Mouse (Mus musculus): ENCODE data around the gene Olfr740. TPM values are rescaled to one million over a fixed set of nuclear protein-coding genes. Genes with fewer than 3 reads are reported as not detected.

Gene Olfr740
- total RNA-seq (2015), result not detected in 2 replicates
- total RNA-seq (2017), result not detected in 2 replicates

GRCm38 (mm10) chr14:50445245-50445644, at the start of gene Olfr740:
Olfr740 (plus strand) TSS chr14:50445545.
- no peak for ATAC-seq (replicated peaks; ENCODE audit: poor library complexity)

- ATAC-seq (replicated peaks; ENCODE audit: poor library complexity), result no peak
These were observed 38.1 kb upstream of the Olfr740 start, which contains the start of gene Olfr738 for GRCm38 (mm10) chr14:50407268-50407667. Olfr738 (plus strand) TSS chr14:50407568.

- ATAC-seq (replicated peaks; ENCODE audit: poor library complexity), result no peak
These were observed 27.0 kb upstream of the Olfr740 start, which contains the start of gene Olfr739 for GRCm38 (mm10) chr14:50418326-50418725. Olfr739 (plus strand) TSS chr14:50418626.

GRCm38 (mm10) chr14:50472438-50472837, 27.1 kb downstream of the Olfr740 start, which contains the start of gene Olfr741:
Olfr741 (plus strand) TSS chr14:50472738.
- no peak for ATAC-seq (replicated peaks; ENCODE audit: poor library complexity)

- ATAC-seq (replicated peaks; ENCODE audit: poor library complexity), result no peak
These were observed 33.1 kb downstream of the Olfr740 start for GRCm38 (mm10) chr14:50478406-50478805.

- ATAC-seq (replicated peaks; ENCODE audit: poor library complexity), result no peak
These were observed 58.0 kb downstream of the Olfr740 start, which contains the start of gene Olfr742 for GRCm38 (mm10) chr14:50503300-50503699. Olfr742 (plus strand) TSS chr14:50503600.

Other genes with a start within 250 kb of the Olfr740 start
- gene Olfr731, start 203.7 kb upstream of the Olfr740 start, total RNA-seq (2015), result not detected in 2 replicates
- gene Olfr731, start 203.7 kb upstream of the Olfr740 start, total RNA-seq (2017), result not detected in 2 replicates
- gene Olfr732, start 161.3 kb upstream of the Olfr740 start, total RNA-seq (2015), result not detected in 2 replicates
- gene Olfr732, start 161.3 kb upstream of the Olfr740 start, total RNA-seq (2017), result not detected in 2 replicates
- not detected in 2 replicates for gene Olfr733, start 144.0 kb upstream of the Olfr740 start, total RNA-seq (2015)
- gene Olfr733, start 144.0 kb upstream of the Olfr740 start, total RNA-seq (2017), result not detected in 2 replicates
- gene Olfr734, start 118.8 kb upstream of the Olfr740 start, total RNA-seq (2015), result not detected in 2 replicates
- gene Olfr734, start 118.8 kb upstream of the Olfr740 start, total RNA-seq (2017), result not detected in 2 replicates
- gene Olfr735, start 96.7 kb upstream of the Olfr740 start, total RNA-seq (2015), result not detected in 2 replicates
- gene Olfr735, start 96.7 kb upstream of the Olfr740 start, total RNA-seq (2017), result not detected in 2 replicates
- 0.12 TPM in 1 of 2 replicates, not detected in the other for gene Tlr11, start 87.6 kb upstream of the Olfr740 start, total RNA-seq (2015)
- gene Tlr11, start 87.6 kb upstream of the Olfr740 start, total RNA-seq (2017), result not detected in 2 replicates
- gene Olfr736, start 64.4 kb upstream of the Olfr740 start, total RNA-seq (2015), result not detected in 2 replicates
- gene Olfr736, start 64.4 kb upstream of the Olfr740 start, total RNA-seq (2017), result not detected in 2 replicates
- not detected in 2 replicates for gene Olfr738, start 38.0 kb upstream of the Olfr740 start, total RNA-seq (2015)
- gene Olfr738, start 38.0 kb upstream of the Olfr740 start, total RNA-seq (2017), result not detected in 2 replicates
- gene Olfr739, start 26.9 kb upstream of the Olfr740 start, total RNA-seq (2015), result not detected in 2 replicates
- not detected in 2 replicates for gene Olfr739, start 26.9 kb upstream of the Olfr740 start, total RNA-seq (2017)
- gene Olfr741, start 27.2 kb downstream of the Olfr740 start, total RNA-seq (2015), result not detected in 2 replicates
- not detected in 2 replicates for gene Olfr741, start 27.2 kb downstream of the Olfr740 start, total RNA-seq (2017)
- gene Olfr742, start 58.1 kb downstream of the Olfr740 start, total RNA-seq (2015), result not detected in 2 replicates
- gene Olfr742, start 58.1 kb downstream of the Olfr740 start, total RNA-seq (2017), result not detected in 2 replicates
- gene Olfr743, start 76.3 kb downstream of the Olfr740 start, total RNA-seq (2015), result not detected in 2 replicates
- gene Olfr743, start 76.3 kb downstream of the Olfr740 start, total RNA-seq (2017), result not detected in 2 replicates
- gene Olfr744, start 169.3 kb downstream of the Olfr740 start, total RNA-seq (2015), result not detected in 2 replicates
- not detected in 2 replicates for gene Olfr744, start 169.3 kb downstream of the Olfr740 start, total RNA-seq (2017)
- gene Olfr745, start 193.8 kb downstream of the Olfr740 start, total RNA-seq (2015), result not detected in 2 replicates
- not detected in 2 replicates for gene Olfr745, start 193.8 kb downstream of the Olfr740 start, total RNA-seq (2017)
- not detected in 2 replicates for gene Olfr746, start 201.5 kb downstream of the Olfr740 start, total RNA-seq (2015)
- not detected in 2 replicates for gene Olfr746, start 201.5 kb downstream of the Olfr740 start, total RNA-seq (2017)
- gene Olfr747, start 247.7 kb downstream of the Olfr740 start, total RNA-seq (2015), result not detected in 2 replicates
- not detected in 2 replicates for gene Olfr747, start 247.7 kb downstream of the Olfr740 start, total RNA-seq (2017)